Mouse (Mus musculus) kidney, embryonic 15.5 days (tissue): ENCODE results near the gene Epop. TPM values are rescaled to one million over a fixed set of nuclear protein-coding genes. Genes with fewer than 3 reads are reported as not detected.

Experiments used
- ATAC-seq: fragments of 200-750 bp; cut with Nextera tagmentation; replicated peaks from 2 replicates; pipeline ENCODE4 v1.8.0; 2017; ENCODE audit warnings: moderate TSS enrichment; ENCODE audit not compliant: low FRiP score
- H3K27ac ChIP-seq: fragments of 300-500 bp; sonication (generic); 2 replicates; pipeline ENCODE4 v1.5.1; 2015; ENCODE audit warnings: mild to moderate bottlenecking, inconsistent platforms
- H3K27me3 ChIP-seq: fragments of 300-500 bp; sonication (generic); 2 replicates; pipeline ENCODE4 v1.6.1; 2015; ENCODE audit warnings: inconsistent platforms
- H3K36me3 ChIP-seq: fragments of 300-500 bp; sonication (generic); 2 replicates; pipeline ENCODE4 v1.6.1; 2015; ENCODE audit warnings: inconsistent platforms
- H3K4me1 ChIP-seq: fragments of 300-500 bp; sonication (generic); 2 replicates; pipeline ENCODE4 v1.6.1; 2015; ENCODE audit warnings: inconsistent platforms
- H3K4me2 ChIP-seq: fragments of 300-500 bp; sonication (generic); 2 replicates; pipeline ENCODE4 v1.6.1; 2015; ENCODE audit warnings: moderate library complexity, mild to moderate bottlenecking, inconsistent platforms
- H3K4me3 ChIP-seq: fragments of 300-500 bp; sonication (generic); replicated peaks from 2 replicates; pipeline ENCODE4 v1.5.1; 2015; ENCODE audit warnings: mild to moderate bottlenecking, inconsistent platforms
- H3K9ac ChIP-seq: fragments of 300-500 bp; sonication (generic); 2 replicates; pipeline ENCODE4 v1.6.1; 2015; ENCODE audit warnings: mild to moderate bottlenecking, inconsistent platforms
- H3K9me3 ChIP-seq: fragments of 300-500 bp; sonication (generic); replicated peaks from 2 replicates; pipeline ENCODE4 v1.6.1; 2016; ENCODE audit warnings: inconsistent platforms
- WGBS: fragments of 180-500 bp; shearing (Covaris S2); methylation state at CpG from one replicate; pipeline ENCODE4 v1.1.7; 2015; ENCODE audit warnings: mixed read lengths; 5-methylcytosine and 5-hydroxymethylcytosine counted together
- polyA plus RNA-seq: library from polyadenylated mRNA; unstranded; fragments of >200 nt; fragmentation: Nextera tagmentation; extraction: Ambion mirVana; gene quantifications from 2 replicates; pipeline ENCODE4 v1.2.1, GENCODE M21; 2015

The Epop gene
- polyA plus RNA-seq, 1 experiment from 2014 or later: 5.1 TPM

DNA sequence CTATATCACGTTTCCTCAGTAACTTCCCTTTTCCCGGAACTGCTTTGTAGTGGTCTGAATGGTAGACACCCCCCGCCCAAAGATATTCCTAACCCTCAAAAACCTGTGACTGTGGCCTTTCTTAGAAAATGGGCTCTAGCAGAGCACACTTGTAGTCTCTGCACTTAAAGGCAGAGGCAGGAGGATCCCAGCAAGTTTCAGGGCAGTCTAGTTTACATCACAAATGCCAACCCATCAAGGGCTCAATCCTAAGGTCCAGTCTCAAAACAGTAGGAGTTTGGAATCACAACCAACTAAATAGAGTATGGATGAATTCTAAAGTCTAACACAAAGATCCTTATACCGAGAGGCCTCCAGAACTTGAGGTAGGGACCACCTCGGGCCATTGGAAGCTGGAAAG, 4.0 kb downstream of the Epop start:
- Histone ChIP-seq H3K9me3 (no peaks in the 10 kb centered on the region), H3K9ac (no peak overlapping the region), H3K4me2 (no peak overlapping the region), H3K27ac (no peak overlapping the region), H3K36me3 (no peaks in the 10 kb centered on the region), H3K4me1 (peaks cover 45% of the 10 kb centered on the region), H3K4me3 (no peak overlapping the region), H3K27me3 (peaks cover 80% of the 10 kb centered on the region)
- ATAC-seq: no peak
- WGBS: 81% methylated on average over 5 of the region's 5 CpGs

GRCm38 (mm10) chr11:97623166-97623565, 6.3 kb downstream of the Epop start:
- no peak overlapping the region for H3K4me3 ChIP-seq
- no peak for ATAC-seq
- H3K27me3 ChIP-seq: peaks cover 70% of the 10 kb centered on the region

GRCm38 (mm10) chr11:97622440-97622839, 7.1 kb downstream of the Epop start:
- Histone ChIP-seq H3K9ac (no peak overlapping the region), H3K4me3 (no peak overlapping the region), H3K4me2 (no peak overlapping the region), H3K4me1 (peaks cover 24% of the 10 kb centered on the region), H3K27me3 (peaks cover 70% of the 10 kb centered on the region), H3K27ac (no peak overlapping the region), H3K36me3 (no peaks in the 10 kb centered on the region), H3K9me3 (no peaks in the 10 kb centered on the region)
- ATAC-seq: no peak
- 4% methylated on average over 6 of the region's 6 CpGs for WGBS

More at GRCm38 (mm10) chr11:97623166-97623565, 6.3 kb downstream of the Epop start:
- H3K4me2 ChIP-seq: no peak overlapping the region
- H3K9me3 ChIP-seq: no peaks in the 10 kb centered on the region
- H3K36me3 ChIP-seq: no peaks in the 10 kb centered on the region
- H3K27ac ChIP-seq: no peak overlapping the region
- H3K4me1 ChIP-seq: peaks cover 27% of the 10 kb centered on the region
- 69% methylated on average over 9 of the region's 9 CpGs for WGBS
- H3K9ac ChIP-seq: no peak overlapping the region

- Histone ChIP-seq H3K4me3 (no peak overlapping the region), H3K36me3 (no peaks in the 10 kb centered on the region), H3K27me3 (peaks cover 48% of the 10 kb centered on the region), H3K9ac (no peak overlapping the region), H3K9me3 (no peaks in the 10 kb centered on the region), H3K4me2 (no peak overlapping the region), H3K4me1 (peaks cover 9% of the 10 kb centered on the region), H3K27ac (no peak overlapping the region)
- ATAC-seq: 0 out of 2 replicates have a peak, but pooled peaks have one; percentile 46
- 49% methylated on average over 5 of the region's 5 CpGs for WGBS
Observed at GRCm38 (mm10) chr11:97619391-97619795, 10.1 kb downstream of the Epop start.

DNA sequence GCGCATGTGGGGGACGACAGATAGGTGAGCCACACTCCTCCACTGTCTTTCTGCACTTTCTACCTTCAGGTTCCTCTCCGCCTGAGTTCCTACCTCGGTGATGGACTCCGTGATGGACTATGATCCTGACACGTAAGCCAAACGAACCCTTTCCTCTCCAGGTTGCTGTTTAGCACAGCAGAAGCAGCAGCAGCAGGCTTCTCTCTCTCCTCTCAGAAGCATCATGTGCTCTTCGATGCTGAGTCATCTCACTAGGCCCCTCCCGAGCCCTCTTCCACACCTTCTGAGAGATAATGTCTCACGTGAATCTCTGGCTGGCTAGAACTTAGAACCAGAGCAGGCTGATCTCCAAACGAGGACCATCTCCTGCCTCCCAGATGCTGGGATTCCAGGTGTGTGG, 11.1 kb downstream of the Epop start:
- 35% methylated on average over 11 of the region's 11 CpGs for WGBS

GRCm38 (mm10) chr11:97615276-97615675, 14.2 kb downstream of the Epop start:
- Histone ChIP-seq H3K27ac (no peak overlapping the region), H3K9ac (no peak overlapping the region)
- no peak for ATAC-seq

More for the DNA sequence above, 11.1 kb downstream of the Epop start:
- Histone ChIP-seq H3K4me3 (no peak overlapping the region), H3K9me3 (no peaks in the 10 kb centered on the region), H3K27ac (no peak overlapping the region), H3K27me3 (peaks cover 39% of the 10 kb centered on the region), H3K36me3 (no peaks in the 10 kb centered on the region), H3K4me2 (no peak overlapping the region), H3K4me1 (peaks cover 9% of the 10 kb centered on the region), H3K9ac (no peak overlapping the region)
- ATAC-seq: no peak

GRCm38 (mm10) chr11:97611076-97611475, 18.4 kb downstream of the Epop start:
- ATAC-seq: no peak
- Histone ChIP-seq H3K9ac (no peak overlapping the region), H3K27me3 (peaks cover 3% of the 10 kb centered on the region; the same call in 1 of the 2 replicates), H3K4me1 (0 out of 2 replicates have a peak, but pooled peaks cover 5% of the 10 kb centered on the region), H3K4me3 (no peak overlapping the region), H3K27ac (no peak overlapping the region), H3K9me3 (no peaks in the 10 kb centered on the region), H3K4me2 (no peak overlapping the region), H3K36me3 (no peaks in the 10 kb centered on the region)
- WGBS: 70% methylated on average over 8 of the region's 8 CpGs

More at GRCm38 (mm10) chr11:97615276-97615675, 14.2 kb downstream of the Epop start:
- peaks cover 30% of the 10 kb centered on the region for H3K27me3 ChIP-seq
- H3K4me1 ChIP-seq: peaks cover 14% of the 10 kb centered on the region
- H3K9me3 ChIP-seq: no peaks in the 10 kb centered on the region
- H3K4me2 ChIP-seq: no peak overlapping the region
- 87% methylated on average over 4 of the region's 4 CpGs for WGBS
- no peaks in the 10 kb centered on the region for H3K36me3 ChIP-seq
- H3K4me3 ChIP-seq: no peak overlapping the region

- Histone ChIP-seq H3K9me3 (no peaks in the 10 kb centered on the region), H3K27me3 (peaks cover 8% of the 10 kb centered on the region; the same call in 1 of the 2 replicates), H3K4me3 (no peak overlapping the region), H3K9ac (no peak overlapping the region), H3K36me3 (no peaks in the 10 kb centered on the region), H3K4me1 (0 out of 2 replicates have a peak, but pooled peaks cover 5% of the 10 kb centered on the region), H3K4me2 (no peak overlapping the region), H3K27ac (no peak overlapping the region)
- ATAC-seq: no peak
- WGBS: 83% methylated on average over 13 of the region's 13 CpGs
Observed at GRCm38 (mm10) chr11:97609743-97610142, 19.8 kb downstream of the Epop start.

DNA sequence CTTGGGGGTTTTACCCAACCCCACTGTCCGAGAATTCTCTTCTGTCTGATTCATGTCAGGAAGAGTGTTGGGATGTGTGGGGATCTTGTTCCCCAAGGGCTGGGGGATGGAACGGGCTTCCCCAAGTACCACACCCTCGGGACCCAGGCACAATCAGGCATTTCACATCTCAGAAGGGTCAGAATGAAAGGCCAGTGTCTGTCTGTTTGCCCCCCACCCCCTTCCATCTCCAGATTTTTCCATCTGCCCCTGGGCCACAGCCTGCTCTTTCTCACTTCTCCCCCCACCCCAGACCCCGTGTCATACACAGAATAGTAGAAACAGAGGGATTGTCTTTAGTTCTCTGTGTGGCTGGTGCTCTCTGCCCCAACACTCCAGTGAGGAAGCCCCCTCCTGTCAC, 20.6 kb downstream of the Epop start:
- Histone ChIP-seq H3K4me3 (no peak overlapping the region), H3K27me3 (peaks cover 8% of the 10 kb centered on the region; the same call in 1 of the 2 replicates), H3K9me3 (no peaks in the 10 kb centered on the region), H3K27ac (no peak overlapping the region), H3K4me1 (0 out of 2 replicates have a peak, but pooled peaks cover 5% of the 10 kb centered on the region), H3K4me2 (no peak overlapping the region), H3K9ac (no peak overlapping the region), H3K36me3 (no peaks in the 10 kb centered on the region)
- ATAC-seq: no peak
- 77% methylated on average over 4 of the region's 4 CpGs for whole genome bisulfite sequencing

- WGBS: 94% methylated on average over 8 of the region's 8 CpGs
- H3K9ac ChIP-seq: no peak overlapping the region
- H3K4me2 ChIP-seq: no peak overlapping the region
- 0 out of 2 replicates have a peak, but pooled peaks cover 5% of the 10 kb centered on the region for H3K4me1 ChIP-seq
- ATAC-seq: no peak
- no peaks in the 10 kb centered on the region for H3K9me3 ChIP-seq
- H3K27me3 ChIP-seq: peaks cover 8% of the 10 kb centered on the region; the same call in 1 of the 2 replicates
- H3K36me3 ChIP-seq: no peaks in the 10 kb centered on the region
- no peak overlapping the region for H3K4me3 ChIP-seq
- no peak overlapping the region for H3K27ac ChIP-seq
Observed at GRCm38 (mm10) chr11:97607056-97607725, 22.3 kb downstream of the Epop start.

- WGBS: 54% methylated on average over 10 of the region's 10 CpGs
- no peaks in the 10 kb centered on the region for H3K4me1 ChIP-seq
- no peak for ATAC-seq
- no peak overlapping the region for H3K4me2 ChIP-seq
- no peaks in the 10 kb centered on the region for H3K9me3 ChIP-seq
- H3K9ac ChIP-seq: no peak overlapping the region
- no peaks in the 10 kb centered on the region for H3K36me3 ChIP-seq
- H3K4me3 ChIP-seq: no peak overlapping the region
- no peak overlapping the region for H3K27ac ChIP-seq
- H3K27me3 ChIP-seq: 0 out of 2 replicates have a peak, but pooled peaks cover 5% of the 10 kb centered on the region
Observed at GRCm38 (mm10) chr11:97603891-97604290, 25.6 kb downstream of the Epop start.

GRCm38 (mm10) chr11:97602223-97602622, 27.3 kb downstream of the Epop start:
- H3K27ac ChIP-seq: no peak overlapping the region
- WGBS: 45% methylated on average over 6 of the region's 6 CpGs
- no peaks in the 10 kb centered on the region for H3K36me3 ChIP-seq
- no peak overlapping the region for H3K4me3 ChIP-seq
- no peaks in the 10 kb centered on the region for H3K9me3 ChIP-seq
- H3K27me3 ChIP-seq: 0 out of 2 replicates have a peak, but pooled peaks cover 5% of the 10 kb centered on the region
- ATAC-seq: no peak
- H3K4me2 ChIP-seq: no peak overlapping the region
- H3K9ac ChIP-seq: no peak overlapping the region
- H3K4me1 ChIP-seq: no peaks in the 10 kb centered on the region
